Mouse (Mus musculus): ENCODE data around the gene Ksr1.

Ksr1 gene

DNA sequence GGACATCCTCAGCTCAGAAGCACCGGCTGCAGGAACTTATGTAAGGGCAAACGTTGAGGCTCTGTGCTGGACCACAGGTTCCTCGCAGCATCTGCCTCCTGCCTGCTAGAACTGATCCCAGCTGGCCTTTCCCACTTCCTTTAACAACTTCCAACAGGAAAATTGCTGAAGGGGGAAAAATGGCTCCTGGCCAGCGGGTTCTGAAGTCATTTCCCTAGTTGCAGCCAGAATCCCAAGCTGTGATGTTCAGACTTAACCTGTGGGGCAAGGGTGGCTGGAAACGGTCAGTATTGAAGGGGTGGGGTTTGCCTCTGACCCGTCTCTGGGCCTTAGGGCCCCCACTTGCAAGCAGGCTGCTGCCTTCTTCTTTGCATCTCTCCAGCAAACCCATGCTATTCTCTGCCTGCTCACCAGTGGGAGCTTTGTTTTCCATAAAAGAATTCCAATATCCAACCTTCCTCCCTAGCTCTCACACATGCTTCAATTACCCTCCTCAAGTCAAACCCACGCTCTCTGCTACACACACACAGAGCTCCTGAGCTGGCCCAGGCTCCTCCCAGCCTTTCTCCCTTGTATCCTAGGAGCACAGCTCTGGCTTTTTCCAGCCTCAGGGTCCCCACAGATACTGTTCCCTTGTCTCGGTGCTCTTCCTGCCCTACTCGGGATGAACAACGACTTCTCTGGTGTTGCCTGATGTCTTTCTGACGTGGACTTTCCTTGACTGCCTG lies 80.6 kb downstream of the Ksr1 start:
- DNase-seq: peak; percentile 81 to 88

DNA sequence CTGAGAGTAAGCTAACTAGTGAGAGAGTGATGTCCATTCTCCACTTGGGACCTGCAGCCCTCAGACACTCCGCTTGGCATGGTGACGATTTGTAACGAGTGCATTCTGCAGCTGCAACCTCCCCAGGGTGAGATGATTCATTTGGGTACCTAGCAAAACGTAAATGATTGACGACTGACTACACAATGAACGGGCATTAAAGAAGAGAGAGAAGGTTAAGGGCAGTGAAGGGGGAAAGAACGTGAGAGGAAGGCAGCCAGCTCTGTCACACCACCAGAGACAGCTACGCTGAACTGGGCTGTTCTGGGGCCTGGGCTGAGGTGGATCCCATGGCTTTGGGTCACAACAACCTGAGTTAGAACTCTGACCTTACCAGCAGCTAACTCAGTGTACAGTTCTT lies 81.9 kb downstream of the Ksr1 start:
- no peak for DNase-seq

DNA sequence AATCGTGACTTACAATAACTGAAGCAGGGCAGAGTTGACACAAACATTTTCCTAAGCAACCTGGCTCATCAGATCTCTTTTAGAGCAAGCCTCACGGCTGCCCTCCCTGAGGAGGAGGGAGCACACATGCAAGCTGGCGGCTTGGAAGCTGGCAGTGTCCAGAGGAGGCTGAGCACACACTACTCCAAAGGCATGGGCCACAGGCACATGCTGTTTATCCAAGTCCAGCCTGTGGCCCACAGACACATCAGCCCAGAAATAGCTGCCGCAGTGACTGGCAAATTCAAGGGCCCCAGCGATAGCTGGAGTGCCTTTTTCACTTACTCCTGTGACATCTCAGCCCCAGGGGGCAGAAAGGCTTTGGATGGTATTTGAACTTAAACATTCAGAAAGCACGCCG lies 82.6 kb downstream of the Ksr1 start:
- DNase-seq: no peak

DNA sequence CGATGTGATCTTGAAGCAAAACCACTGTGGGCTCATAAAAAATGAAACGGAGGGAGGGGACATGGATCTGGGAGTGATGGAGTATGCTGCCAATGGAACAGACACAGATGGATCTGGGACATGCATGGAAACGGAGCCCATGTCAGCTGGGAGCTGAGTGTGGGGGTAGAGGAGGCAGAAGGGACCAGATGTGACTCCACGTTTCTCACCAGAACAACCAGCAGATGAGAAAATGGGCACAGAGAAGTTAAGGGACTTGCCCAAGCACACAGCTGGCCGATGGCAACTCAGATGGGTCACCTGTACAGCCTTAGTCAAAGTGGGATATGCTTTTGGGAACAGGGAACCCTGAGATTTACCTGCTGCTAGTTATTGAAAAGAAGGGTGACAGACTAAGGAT lies 83.3 kb downstream of the Ksr1 start:
- DNase-seq: no peak

DNA sequence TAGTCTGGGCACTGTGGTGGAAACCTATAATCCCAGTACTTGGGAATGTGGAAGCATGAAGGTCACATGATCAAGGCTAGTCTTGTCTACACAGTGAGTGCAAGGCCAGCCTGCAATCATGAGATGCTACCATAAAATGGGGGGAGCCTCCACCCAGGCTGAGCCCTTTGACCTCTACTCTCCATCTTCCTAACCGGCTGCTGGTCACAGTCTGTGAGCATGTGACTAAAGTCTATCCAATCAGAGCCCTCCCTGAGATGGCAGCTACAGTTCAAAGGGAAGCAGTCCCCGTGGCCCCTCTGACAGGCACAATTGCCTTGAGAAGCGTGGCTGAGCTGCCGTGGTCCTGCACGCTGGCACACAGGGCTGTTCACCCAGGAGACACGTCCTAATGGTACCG lies 84.4 kb downstream of the Ksr1 start:
- no peak for DNase-seq

DNA sequence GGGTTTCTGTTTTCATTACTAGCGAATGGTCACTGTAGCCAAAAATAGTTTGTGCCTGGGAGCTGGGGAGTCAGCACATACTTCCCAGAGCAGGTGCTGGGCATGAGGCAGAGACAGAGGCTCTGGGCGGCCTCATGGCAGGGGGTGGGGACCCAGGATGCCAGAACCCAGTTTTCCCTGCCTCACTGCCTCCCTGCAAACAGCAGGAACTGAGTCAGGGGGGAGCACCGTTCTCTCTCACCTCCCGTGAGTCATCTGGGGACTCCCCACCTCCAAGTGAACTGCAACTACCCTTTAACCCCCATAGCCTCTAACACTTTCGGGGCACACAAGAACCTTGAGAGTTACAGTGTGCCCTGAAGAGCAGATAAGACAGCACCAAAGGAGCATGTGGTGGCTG lies 86.4 kb downstream of the Ksr1 start:
- DNase-seq: no peak

DNA sequence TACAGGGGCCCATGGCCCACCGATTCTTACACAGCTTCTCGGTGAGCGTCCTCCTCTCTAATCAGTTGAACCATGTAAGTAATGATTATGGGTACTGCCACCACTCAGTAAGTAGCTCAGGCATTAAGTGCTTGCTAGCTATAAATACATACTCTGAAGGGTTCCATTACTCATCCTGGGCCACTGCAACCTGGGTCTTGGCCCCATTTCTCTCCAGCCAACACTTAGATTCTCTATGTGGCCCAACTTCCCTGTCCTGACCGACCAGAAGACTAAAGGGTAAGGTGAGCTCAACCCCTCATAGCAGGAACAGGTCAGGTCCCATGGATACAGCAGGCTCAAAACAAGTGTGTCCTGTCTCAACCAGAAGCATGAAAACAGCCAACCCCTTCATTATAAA lies 87.1 kb downstream of the Ksr1 start:
- DNase-seq: no peak

DNA sequence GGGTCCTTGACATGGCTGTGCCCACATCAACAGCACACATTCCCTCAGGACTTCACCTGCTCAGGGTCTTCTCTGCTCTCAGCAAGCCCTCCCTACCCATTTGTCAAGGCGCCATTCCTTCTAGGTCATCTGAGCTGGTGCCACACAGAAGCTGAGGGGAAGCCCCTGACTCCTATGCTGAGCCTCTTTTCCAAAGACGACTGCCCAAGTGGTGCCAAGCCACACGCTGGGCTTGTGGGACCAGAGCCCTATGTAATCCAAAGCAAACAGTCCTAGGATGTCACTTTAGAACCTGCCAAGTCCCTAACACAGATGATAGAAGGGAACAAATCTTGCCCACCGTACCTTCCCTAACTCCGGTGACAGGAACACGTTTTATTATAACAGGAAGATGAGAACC lies 87.6 kb downstream of the Ksr1 start:
- DNase-seq: no peak

DNA sequence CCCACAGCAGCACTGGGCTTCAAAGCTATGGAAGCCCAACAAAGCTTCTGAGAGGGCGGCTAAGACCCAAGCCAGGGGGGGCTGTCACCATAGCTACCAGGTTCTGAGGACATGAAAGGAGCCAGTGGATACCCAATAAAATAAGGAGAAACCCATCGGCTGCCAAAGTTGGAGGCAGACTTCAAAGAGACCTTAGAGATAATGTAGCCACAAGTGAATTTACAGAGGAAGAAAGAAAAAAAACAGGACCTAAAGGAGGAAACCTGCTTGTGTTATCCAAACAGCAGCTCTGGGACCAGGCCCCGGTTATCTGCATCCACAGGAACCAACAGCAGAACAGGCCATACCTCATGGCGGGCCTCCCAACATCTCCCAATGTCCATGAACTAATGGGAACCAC lies 88.4 kb downstream of the Ksr1 start:
- no peak for DNase-seq

DNA sequence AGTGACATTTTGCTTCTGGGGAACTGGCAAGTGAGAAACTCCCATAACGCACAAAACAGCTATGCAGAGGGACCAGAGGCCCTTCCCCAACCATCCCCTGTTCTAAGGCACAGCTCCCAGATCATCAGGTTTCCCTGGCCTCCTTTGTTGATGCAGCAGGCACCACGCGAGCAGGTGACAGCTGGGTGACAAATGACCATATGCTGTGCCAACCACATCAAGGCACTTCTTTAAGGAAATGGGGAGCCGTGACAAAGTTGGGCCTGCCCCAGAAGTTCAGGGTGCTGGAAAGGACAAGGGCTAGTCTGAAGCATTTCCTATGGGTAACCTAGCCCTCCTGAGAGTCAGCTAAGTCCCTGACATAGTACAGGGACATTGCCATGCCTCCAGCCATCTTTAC lies 89.3 kb downstream of the Ksr1 start:
- peak in 1 of 2 experiments; percentile 27 for DNase-seq

DNA sequence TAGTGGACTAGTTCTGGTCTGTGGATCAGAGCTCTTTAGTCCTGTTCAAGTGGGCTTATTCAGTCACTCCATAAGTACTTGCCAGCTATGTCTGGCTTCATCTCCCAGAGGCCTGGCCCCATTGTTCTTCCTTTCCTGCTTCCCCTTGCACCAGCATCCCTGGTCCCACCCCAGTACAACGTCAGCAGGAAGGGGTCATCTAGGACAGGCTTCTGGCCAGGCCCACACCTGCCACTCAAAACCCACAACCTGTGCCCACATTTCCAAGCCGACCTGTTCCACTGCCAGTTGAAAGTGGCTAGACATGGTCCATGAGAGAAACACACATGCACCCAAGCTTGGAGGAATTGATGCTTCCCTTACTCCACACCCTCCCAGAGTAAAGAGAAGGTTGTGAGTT lies 90.2 kb downstream of the Ksr1 start:
- DNase-seq: peak in 1 of 2 experiments; percentile 34

DNA sequence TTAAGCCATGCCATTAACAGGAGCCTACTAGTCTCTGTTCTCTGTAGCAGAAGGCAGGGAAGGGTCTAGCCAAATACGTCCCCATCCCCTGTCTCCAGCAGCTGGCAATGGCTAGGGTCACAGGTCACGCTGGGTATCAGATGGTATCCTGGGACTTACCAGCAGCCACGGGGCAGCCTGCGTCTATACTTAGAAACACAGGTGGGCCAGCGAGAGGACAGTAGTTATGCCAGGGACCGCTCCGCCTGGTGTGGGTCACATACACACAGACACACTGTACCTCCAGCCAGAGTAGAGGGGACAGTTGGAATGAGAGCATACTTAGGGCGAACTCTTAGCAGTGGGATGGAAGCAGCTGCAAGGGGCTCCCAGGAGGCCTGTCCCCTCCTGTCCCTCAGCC lies 91.0 kb downstream of the Ksr1 start:
- no peak for DNase-seq

DNA sequence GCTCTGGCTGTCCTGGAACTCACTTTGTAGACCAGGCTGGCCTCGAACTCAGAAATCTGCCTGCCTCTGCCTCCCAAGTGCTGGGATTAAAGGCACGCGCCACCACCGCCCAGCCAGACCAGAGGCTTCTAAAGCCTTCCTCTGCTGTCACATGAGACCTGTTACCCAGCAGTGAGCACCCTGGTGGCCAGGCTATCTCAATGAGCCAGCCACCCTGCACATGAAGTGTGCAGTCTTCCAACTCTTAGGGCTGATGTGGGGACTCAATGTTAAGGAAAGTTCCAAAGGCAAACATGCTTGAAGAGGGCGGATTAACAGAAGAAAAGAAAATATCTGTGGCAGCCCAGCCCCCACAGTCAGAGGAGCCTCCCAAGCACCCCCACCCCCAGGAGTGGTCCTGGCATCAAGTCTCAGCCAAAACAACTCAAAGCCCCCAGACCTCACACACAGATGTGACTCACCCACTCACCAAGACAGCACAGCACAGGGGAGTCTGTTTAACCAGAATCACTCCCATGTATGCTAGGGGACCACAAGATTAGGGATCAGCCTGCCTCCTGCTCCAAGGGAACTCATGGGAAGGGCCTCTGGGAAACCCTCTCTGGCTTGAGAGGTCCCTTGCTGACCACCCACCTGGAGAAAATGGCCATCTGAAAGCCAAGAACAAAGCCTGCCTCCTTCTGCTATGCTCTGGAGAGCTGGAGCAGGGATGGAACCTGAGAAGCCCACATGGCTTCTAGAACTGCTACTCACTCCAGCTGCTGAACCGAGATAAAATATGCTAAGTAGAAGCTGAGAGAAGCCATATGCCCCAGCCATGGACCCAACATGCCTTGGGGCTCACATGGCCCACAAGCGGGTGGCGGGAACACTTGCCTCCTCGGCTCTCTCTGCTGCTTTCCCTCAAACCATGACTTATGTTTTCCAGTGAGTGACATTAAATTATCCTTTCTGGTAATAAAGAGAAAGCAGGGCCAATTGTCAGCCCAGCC lies 91.8 kb downstream of the Ksr1 start:
- DNase-seq: peak in 1 of 2 experiments; percentile 51

DNA sequence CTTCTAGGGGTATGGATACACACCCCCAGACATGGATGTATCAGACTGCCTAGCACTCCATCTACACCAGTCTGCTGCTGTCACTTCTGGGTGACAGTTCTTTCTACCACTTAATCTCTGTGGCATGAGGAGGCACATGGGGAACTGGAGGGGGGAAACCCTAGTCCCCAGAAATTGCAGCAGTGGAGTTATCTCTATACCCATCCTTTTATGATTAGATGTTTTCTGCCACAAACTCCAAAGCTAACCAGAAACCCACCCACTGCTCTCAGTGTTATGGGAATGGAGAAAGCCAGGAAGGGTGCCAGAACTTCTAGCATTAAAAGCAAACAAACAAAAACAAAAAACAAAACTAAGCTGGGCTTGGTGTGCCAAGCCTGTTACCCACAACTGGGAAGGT lies 92.8 kb downstream of the Ksr1 start:
- DNase-seq: no peak

DNA sequence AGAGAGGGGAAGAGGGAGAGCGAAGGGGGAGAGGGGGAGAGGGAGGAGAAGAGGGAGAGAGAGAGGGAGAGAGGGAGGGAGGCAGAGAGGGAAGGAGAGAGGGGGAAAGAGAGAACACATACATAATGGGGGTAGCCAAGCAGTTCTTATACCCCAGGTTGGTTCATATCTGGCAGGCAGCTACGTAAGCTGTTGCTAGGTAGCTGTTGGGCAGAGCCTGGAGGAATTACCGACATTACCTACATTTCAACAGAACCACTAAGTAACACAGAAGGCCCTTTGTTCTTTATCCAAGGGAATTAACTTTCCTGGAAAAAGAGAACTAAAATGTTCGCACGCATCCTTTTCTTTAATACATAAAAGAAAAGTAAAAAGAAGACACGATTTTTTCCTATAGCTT lies 93.4 kb downstream of the Ksr1 start:
- no peak for DNase-seq

DNA sequence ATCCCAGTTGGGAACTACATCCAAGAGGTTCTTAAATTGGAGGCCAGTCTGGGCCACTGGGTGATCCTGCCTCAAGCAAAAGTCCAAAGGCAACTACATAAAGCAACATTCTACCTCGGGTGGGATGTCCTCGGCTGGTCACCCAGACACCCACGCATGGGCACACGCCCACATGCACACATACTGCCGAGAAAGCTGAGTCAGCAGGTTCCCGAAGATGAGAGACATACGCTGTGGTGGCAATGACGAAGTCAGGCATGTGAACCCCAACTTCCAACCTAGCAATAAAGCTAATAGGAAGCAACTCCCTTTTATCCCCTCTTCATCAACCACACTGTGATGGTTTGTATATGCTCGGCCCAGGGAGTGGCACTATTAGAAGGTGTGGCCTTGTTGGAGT lies 94.7 kb downstream of the Ksr1 start:
- DNase-seq: no peak

DNA sequence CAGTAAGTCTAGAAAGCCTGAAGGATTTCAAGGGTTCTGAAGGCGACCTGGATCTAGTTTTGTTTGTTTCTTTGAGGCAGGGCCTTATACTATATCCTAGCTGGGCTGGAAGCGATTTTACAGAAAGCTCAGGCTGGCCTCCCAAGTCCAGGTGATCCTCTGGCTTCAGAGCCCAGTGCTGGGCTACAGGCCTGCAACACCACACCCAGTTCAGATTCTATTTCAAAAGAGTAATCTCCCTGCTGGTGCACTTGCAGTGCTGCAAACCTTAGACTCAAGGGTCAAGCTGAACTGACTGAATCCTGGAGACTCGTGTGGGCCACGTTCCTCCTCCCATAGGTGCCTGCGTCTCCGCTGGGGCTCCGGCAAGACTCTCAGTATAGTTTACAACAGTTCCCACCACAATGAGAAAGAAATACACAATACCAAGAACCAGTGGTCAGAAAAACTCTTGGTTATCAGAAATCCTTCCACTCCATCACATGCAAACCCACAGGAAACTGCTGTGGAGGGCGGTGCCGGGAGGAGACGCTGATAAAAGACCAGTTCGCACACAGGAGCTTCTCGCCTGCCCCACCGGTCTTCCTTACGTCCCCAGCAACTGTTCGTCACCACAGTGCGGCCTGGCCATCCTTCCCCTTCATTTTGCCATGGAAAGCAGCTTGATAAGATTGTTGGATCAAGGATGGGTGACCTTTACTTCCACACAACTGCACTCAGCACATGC lies 95.3 kb downstream of the Ksr1 start:
- no peak for DNase-seq

DNA sequence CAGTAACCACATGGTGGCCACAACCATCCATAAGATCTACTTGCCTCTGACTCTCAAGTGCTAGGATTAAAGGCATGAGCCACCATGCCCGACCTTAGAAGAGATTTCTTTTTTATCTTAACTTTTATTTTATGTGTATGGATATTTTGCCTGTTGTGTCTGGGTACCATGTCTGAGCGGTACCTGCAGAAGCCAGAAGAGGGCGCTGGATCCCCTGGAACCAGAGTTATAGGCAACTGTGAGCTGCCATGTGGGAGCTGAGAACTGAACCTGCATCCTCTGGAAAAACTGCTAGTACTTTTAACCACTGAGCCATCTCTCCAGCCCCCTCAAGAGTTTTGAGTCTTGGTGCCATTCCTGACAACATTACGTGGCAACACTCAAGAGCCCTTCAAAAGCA lies 97.3 kb downstream of the Ksr1 start:
- no peak for DNase-seq

DNA sequence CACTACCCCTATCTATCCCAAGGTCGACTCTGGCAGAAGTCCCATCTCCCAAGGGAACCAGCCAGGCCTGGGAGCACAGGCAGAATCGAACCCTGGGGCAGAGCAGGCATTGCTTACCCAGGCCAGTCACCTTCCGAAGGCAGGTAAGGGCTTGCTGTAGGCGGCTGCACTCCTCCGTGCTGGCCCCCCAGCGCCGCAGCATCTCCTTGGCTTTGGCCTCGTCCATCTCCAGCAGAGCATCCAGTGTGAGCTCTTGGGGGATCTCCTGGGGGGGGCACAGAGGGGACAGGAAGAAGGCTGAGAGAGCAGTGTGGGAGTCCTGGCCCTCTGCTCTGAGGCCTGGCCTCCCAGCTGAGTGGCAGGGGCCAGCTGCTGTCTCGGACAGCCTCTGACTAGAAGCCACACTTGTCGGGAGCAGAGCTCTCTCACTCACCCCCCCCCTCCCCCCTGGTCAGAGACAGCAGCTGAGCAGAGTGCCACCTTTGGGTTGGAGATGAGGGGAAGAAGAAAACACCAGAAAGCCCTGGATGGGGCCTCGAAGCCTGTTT lies 99.0 kb downstream of the Ksr1 start:
- DNase-seq: peak; percentile 33 to 59

DNA sequence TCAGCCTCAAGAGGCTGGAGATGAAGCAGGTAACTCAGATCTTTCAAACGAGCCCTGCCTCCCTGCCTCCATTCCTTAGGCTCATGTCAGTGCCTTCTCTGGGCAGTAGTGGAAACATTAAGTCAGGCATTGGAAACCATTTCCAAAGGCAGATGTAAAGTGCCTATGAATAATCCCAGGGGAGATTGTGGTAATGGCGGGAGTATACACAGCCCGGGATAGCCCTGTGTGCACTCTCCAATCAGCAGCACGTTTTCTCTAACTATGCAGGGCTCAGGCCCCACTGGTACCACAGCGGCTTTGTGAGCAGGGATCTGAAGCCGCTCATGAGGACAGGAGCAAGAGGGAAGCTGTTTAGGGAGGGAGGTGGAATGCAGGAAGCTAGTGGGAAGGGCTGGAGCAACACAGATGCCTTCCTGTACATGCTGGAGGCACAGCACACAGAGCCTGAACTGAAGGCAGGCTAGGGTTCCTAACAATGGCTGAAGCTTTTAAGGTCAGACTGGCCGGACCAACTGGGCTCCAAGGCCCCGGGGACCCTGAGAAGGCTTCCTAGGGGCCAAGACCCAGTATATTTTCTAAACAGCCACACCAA lies 99.5 kb downstream of the Ksr1 start:
- DNase-seq: peak in 1 of 2 experiments; percentile 42

DNA sequence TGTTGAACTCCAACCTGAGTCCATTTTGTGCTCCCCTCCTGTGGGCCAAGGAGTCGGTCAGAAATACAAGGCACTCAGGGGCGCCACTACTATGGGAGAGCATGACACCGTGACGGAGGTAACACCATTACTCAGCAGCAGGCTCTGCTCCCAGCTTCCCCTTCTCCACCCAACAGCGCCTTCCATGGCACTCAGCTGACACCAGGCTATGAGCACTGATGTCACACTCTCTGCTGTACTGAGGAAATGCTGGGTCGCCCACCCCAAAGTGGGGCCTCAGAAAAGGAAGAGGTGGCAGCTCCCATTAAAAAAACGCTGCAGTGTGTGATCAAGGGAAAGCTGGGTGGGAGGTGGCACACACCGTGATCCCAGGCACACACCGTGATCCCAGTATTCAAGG lies 101.0 kb downstream of the Ksr1 start:
- DNase-seq: no peak

DNA sequence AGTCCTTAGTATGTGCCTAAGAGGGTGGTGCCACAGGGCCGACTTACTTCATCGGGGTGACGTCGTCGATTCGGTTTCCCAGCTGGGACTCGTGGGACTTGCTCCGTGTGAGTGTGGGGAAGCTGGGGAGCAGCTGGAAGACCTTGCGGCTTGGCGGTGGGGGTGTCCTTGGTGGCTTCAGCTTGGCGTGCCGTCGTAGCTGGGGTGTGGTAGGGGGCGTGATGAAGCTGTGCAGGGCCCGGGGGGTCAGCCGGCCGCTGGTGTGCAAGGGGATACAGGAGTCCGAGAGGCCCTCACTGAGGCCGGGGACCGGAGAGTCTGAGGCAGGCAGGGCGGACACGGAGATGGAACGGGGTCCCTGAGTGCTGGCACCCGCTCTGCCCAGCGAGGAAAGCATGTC lies 101.4 kb downstream of the Ksr1 start:
- no peak for DNase-seq
